Mouse (Mus musculus): ENCODE results near the gene Gm11037. TPM values are rescaled to one million over a fixed set of nuclear protein-coding genes. Genes with fewer than 3 reads are reported as not detected.
A peak's percentile ranks its signal among the peaks of the same experiment; 100 is the strongest.

The Gm11037 gene
- polyA plus RNA-seq, 1 experiment from 2014 or later = not detected

GRCm38 (mm10) chr2:131134826-131135400 lies 1.6 kb downstream of the Gm11037 start:
- no peaks in the 10 kb centered on the region for H3K9me3 ChIP-seq (replicated peaks; ENCODE audit: control insufficient read depth, low read length)
- peak overlapping the region; percentile 78 for H3K27ac ChIP-seq (ENCODE audit: low read length)
- no peak overlapping the region; the same call in 1 of the 2 replicates for H3K9ac ChIP-seq (ENCODE audit: low read length)
- H3K4me3 ChIP-seq (ENCODE audit: low read length) = no peak overlapping the region
- ATAC-seq (replicated peaks; ENCODE audit: extremely low read depth, insufficient read depth, low FRiP score) = no peak
- peaks cover 30% of the 10 kb centered on the region for H3K4me1 ChIP-seq (ENCODE audit: control insufficient read depth, insufficient read depth, low read length)
- peaks cover 2% of the 10 kb centered on the region; the same call in 1 of the 2 replicates for H3K36me3 ChIP-seq (ENCODE audit: control insufficient read depth, insufficient read depth)
- no peaks in the 10 kb centered on the region for H3K27me3 ChIP-seq (ENCODE audit: control insufficient read depth, insufficient read depth, low read length)
- WGBS = 73% methylated on average over 8 of the region's 8 CpGs
- no peak overlapping the region for H3K4me2 ChIP-seq (ENCODE audit: low read depth, low read length)

- 0 out of 2 replicates have a peak overlapping the region, but pooled peaks have one; percentile 10 for H3K4me2 ChIP-seq (ENCODE audit: low read depth, low read length)
- 18% methylated on average over 11 of the region's 11 CpGs for WGBS
- H3K4me3 ChIP-seq (ENCODE audit: low read length) = no peak overlapping the region
- peaks cover 2% of the 10 kb centered on the region; the same call in 1 of the 2 replicates for H3K36me3 ChIP-seq (ENCODE audit: control insufficient read depth, insufficient read depth)
- peaks cover 36% of the 10 kb centered on the region for H3K4me1 ChIP-seq (ENCODE audit: control insufficient read depth, insufficient read depth, low read length)
- H3K9me3 ChIP-seq (replicated peaks; ENCODE audit: control insufficient read depth, low read length) = no peaks in the 10 kb centered on the region
- peak overlapping the region; percentile 33; the same call in 1 of the 2 replicates for H3K9ac ChIP-seq (ENCODE audit: low read length)
- peak overlapping the region; percentile 78 for H3K27ac ChIP-seq (ENCODE audit: low read length)
- no peaks in the 10 kb centered on the region for H3K27me3 ChIP-seq (ENCODE audit: control insufficient read depth, insufficient read depth, low read length)
- peak; percentile 81 for ATAC-seq (replicated peaks; ENCODE audit: extremely low read depth, insufficient read depth, low FRiP score)
These were observed 2.3 kb downstream of the Gm11037 start for GRCm38 (mm10) chr2:131135521-131136139.

GRCm38 (mm10) chr2:131138296-131138695 lies 5.0 kb downstream of the Gm11037 start:
- Histone ChIP-seq H3K9ac (ENCODE audit: low read length) (no peak overlapping the region), H3K9me3 (replicated peaks; ENCODE audit: control insufficient read depth, low read length) (no peaks in the 10 kb centered on the region), H3K27me3 (ENCODE audit: control insufficient read depth, insufficient read depth, low read length) (no peaks in the 10 kb centered on the region), H3K4me2 (ENCODE audit: low read depth, low read length) (no peak overlapping the region), H3K4me3 (ENCODE audit: low read length) (no peak overlapping the region), H3K4me1 (ENCODE audit: control insufficient read depth, insufficient read depth, low read length) (peaks cover 42% of the 10 kb centered on the region), H3K27ac (ENCODE audit: low read length) (no peak overlapping the region), H3K36me3 (ENCODE audit: control insufficient read depth, insufficient read depth) (peaks cover 8% of the 10 kb centered on the region; the same call in 1 of the 2 replicates)
- no peak for ATAC-seq (replicated peaks; ENCODE audit: extremely low read depth, insufficient read depth, low FRiP score)
- 82% methylated on average over 4 of the region's 4 CpGs for WGBS

GRCm38 (mm10) chr2:131138760-131139159 lies 5.5 kb downstream of the Gm11037 start:
- Histone ChIP-seq H3K9me3 (replicated peaks; ENCODE audit: control insufficient read depth, low read length) (no peaks in the 10 kb centered on the region), H3K27me3 (ENCODE audit: control insufficient read depth, insufficient read depth, low read length) (no peaks in the 10 kb centered on the region), H3K4me2 (ENCODE audit: low read depth, low read length) (no peak overlapping the region), H3K27ac (ENCODE audit: low read length) (no peak overlapping the region), H3K4me1 (ENCODE audit: control insufficient read depth, insufficient read depth, low read length) (peaks cover 42% of the 10 kb centered on the region), H3K4me3 (ENCODE audit: low read length) (no peak overlapping the region), H3K9ac (ENCODE audit: low read length) (no peak overlapping the region), H3K36me3 (ENCODE audit: control insufficient read depth, insufficient read depth) (peaks cover 13% of the 10 kb centered on the region; the same call in 1 of the 2 replicates)
- WGBS = 89% methylated on average over 7 of the region's 7 CpGs
- ATAC-seq (replicated peaks; ENCODE audit: extremely low read depth, insufficient read depth, low FRiP score) = no peak

- H3K9ac ChIP-seq (ENCODE audit: low read length) = no peak overlapping the region
- no peak overlapping the region for H3K4me3 ChIP-seq (ENCODE audit: low read length)
- peaks cover 38% of the 10 kb centered on the region for H3K4me1 ChIP-seq (ENCODE audit: control insufficient read depth, insufficient read depth, low read length)
- ATAC-seq (replicated peaks; ENCODE audit: extremely low read depth, insufficient read depth, low FRiP score) = no peak
- no peak overlapping the region for H3K4me2 ChIP-seq (ENCODE audit: low read depth, low read length)
- no peaks in the 10 kb centered on the region for H3K9me3 ChIP-seq (replicated peaks; ENCODE audit: control insufficient read depth, low read length)
- H3K36me3 ChIP-seq (ENCODE audit: control insufficient read depth, insufficient read depth) = peaks cover 15% of the 10 kb centered on the region; the same call in 1 of the 2 replicates
- no peaks in the 10 kb centered on the region for H3K27me3 ChIP-seq (ENCODE audit: control insufficient read depth, insufficient read depth, low read length)
- 86% methylated on average over 5 of the region's 5 CpGs for WGBS
- peak overlapping the region; percentile 75 for H3K27ac ChIP-seq (ENCODE audit: low read length)
These were observed 6.0 kb downstream of the Gm11037 start for GRCm38 (mm10) chr2:131139287-131139686.

GRCm38 (mm10) chr2:131139886-131140532 lies 6.7 kb downstream of the Gm11037 start:
- no peaks in the 10 kb centered on the region for H3K9me3 ChIP-seq (replicated peaks; ENCODE audit: control insufficient read depth, low read length)
- no peaks in the 10 kb centered on the region for H3K27me3 ChIP-seq (ENCODE audit: control insufficient read depth, insufficient read depth, low read length)
- 0 out of 2 replicates have a peak, but pooled peaks have one; percentile 25 for ATAC-seq (replicated peaks; ENCODE audit: extremely low read depth, insufficient read depth, low FRiP score)
- 14% methylated on average over 5 of the region's 5 CpGs for WGBS
- H3K9ac ChIP-seq (ENCODE audit: low read length) = 0 out of 2 replicates have a peak overlapping the region, but pooled peaks have one; percentile 3
- no peak overlapping the region for H3K4me3 ChIP-seq (ENCODE audit: low read length)
- H3K4me2 ChIP-seq (ENCODE audit: low read depth, low read length) = no peak overlapping the region
- H3K4me1 ChIP-seq (ENCODE audit: control insufficient read depth, insufficient read depth, low read length) = peaks cover 32% of the 10 kb centered on the region
- H3K36me3 ChIP-seq (ENCODE audit: control insufficient read depth, insufficient read depth) = peaks cover 19% of the 10 kb centered on the region
- peak overlapping the region; percentile 76 for H3K27ac ChIP-seq (ENCODE audit: low read length)

GRCm38 (mm10) chr2:131140533-131140905 lies 7.2 kb downstream of the Gm11037 start:
- Histone ChIP-seq H3K4me1 (ENCODE audit: control insufficient read depth, insufficient read depth, low read length) (peaks cover 27% of the 10 kb centered on the region), H3K27ac (ENCODE audit: low read length) (peak overlapping the region; percentile 76), H3K4me2 (ENCODE audit: low read depth, low read length) (no peak overlapping the region), H3K27me3 (ENCODE audit: control insufficient read depth, insufficient read depth, low read length) (no peaks in the 10 kb centered on the region), H3K36me3 (ENCODE audit: control insufficient read depth, insufficient read depth) (peaks cover 22% of the 10 kb centered on the region), H3K4me3 (ENCODE audit: low read length) (no peak overlapping the region), H3K9ac (ENCODE audit: low read length) (no peak overlapping the region), H3K9me3 (replicated peaks; ENCODE audit: control insufficient read depth, low read length) (no peaks in the 10 kb centered on the region)
- WGBS = 44% methylated on average over 5 of the region's 5 CpGs
- no peak for ATAC-seq (replicated peaks; ENCODE audit: extremely low read depth, insufficient read depth, low FRiP score)

GRCm38 (mm10) chr2:131141336-131141986 lies 8.2 kb downstream of the Gm11037 start:
- WGBS = 84% methylated on average over 8 of the region's 8 CpGs
- peaks cover 23% of the 10 kb centered on the region for H3K36me3 ChIP-seq (ENCODE audit: control insufficient read depth, insufficient read depth)
- no peak overlapping the region for H3K27ac ChIP-seq (ENCODE audit: low read length)
- H3K9me3 ChIP-seq (replicated peaks; ENCODE audit: control insufficient read depth, low read length) = no peaks in the 10 kb centered on the region
- H3K4me1 ChIP-seq (ENCODE audit: control insufficient read depth, insufficient read depth, low read length) = peaks cover 18% of the 10 kb centered on the region
- no peak overlapping the region for H3K4me2 ChIP-seq (ENCODE audit: low read depth, low read length)
- ATAC-seq (replicated peaks; ENCODE audit: extremely low read depth, insufficient read depth, low FRiP score) = no peak
- no peaks in the 10 kb centered on the region for H3K27me3 ChIP-seq (ENCODE audit: control insufficient read depth, insufficient read depth, low read length)
- H3K9ac ChIP-seq (ENCODE audit: low read length) = no peak overlapping the region
- H3K4me3 ChIP-seq (ENCODE audit: low read length) = no peak overlapping the region
